Mouse (Mus musculus) ES-CJ7 (cell line): ENCODE measurements at regions not wholly inside any gene's neighbourhood (a gene's known extent, or its start where the extent isn't known, plus 50 kb on each side); places are given as distances from the start of the nearest gene placed in this dataset.

ENCODE experiments used
- DNase-seq: peaks from one replicate; pipeline ENCODE4 v3.0.0; 2011; ENCODE audit warnings: low read depth, low spot score

- no peak for DNase-seq
Observed at GRCm38 (mm10) chr16:95929700-95930435, 60.9 kb downstream of the Psmg1 start.

GRCm38 (mm10) chr16:95928290-95929260 lies 62.2 kb downstream of the Psmg1 start:
- no peak for DNase-seq

GRCm38 (mm10) chr16:95926558-95926957 lies 64.2 kb downstream of the Psmg1 start:
- no peak for DNase-seq

GRCm38 (mm10) chr16:95924716-95925115 lies 66.0 kb downstream of the Psmg1 start:
- no peak for DNase-seq

GRCm38 (mm10) chr16:95923991-95924390 lies 66.8 kb downstream of the Psmg1 start:
- DNase-seq: no peak

GRCm38 (mm10) chr16:95922369-95922934 lies 68.3 kb downstream of the Psmg1 start:
- DNase-seq: no peak

- DNase-seq: no peak
Observed at GRCm38 (mm10) chr16:95921169-95921568, 69.6 kb downstream of the Psmg1 start.

GRCm38 (mm10) chr16:95918651-95919425 lies 71.9 kb downstream of the Psmg1 start:
- no peak for DNase-seq

- DNase-seq: peak; percentile 37
Observed at GRCm38 (mm10) chr16:95917635-95918407, 72.9 kb downstream of the Psmg1 start.

GRCm38 (mm10) chr16:95913879-95914278 lies 76.9 kb downstream of the Psmg1 start:
- no peak for DNase-seq

- no peak for DNase-seq
Observed at GRCm38 (mm10) chr16:95904531-95905165, 86.1 kb downstream of the Psmg1 start.

- no peak for DNase-seq
Observed at GRCm38 (mm10) chr16:95903383-95903913, 87.3 kb downstream of the Psmg1 start.

GRCm38 (mm10) chr16:95902177-95902576 lies 88.6 kb downstream of the Psmg1 start:
- no peak for DNase-seq

- DNase-seq: no peak
Observed at GRCm38 (mm10) chr16:95901388-95901787, 89.4 kb downstream of the Psmg1 start.

GRCm38 (mm10) chr16:95900181-95900580 lies 90.6 kb downstream of the Psmg1 start:
- no peak for DNase-seq

GRCm38 (mm10) chr16:95899672-95900071 lies 91.1 kb downstream of the Psmg1 start:
- no peak for DNase-seq

- DNase-seq: no peak
Observed at GRCm38 (mm10) chr16:95897843-95898242, 92.9 kb downstream of the Psmg1 start.

GRCm38 (mm10) chr16:95896126-95896525 lies 94.6 kb downstream of the Psmg1 start:
- DNase-seq: peak; percentile 52

- DNase-seq: no peak
Observed at GRCm38 (mm10) chr16:95893534-95894290, 97.0 kb downstream of the Psmg1 start.
